Mouse (Mus musculus): ENCODE measurements around the gene Gm49361. TPM values are rescaled to one million over a fixed set of nuclear protein-coding genes. Genes with fewer than 3 reads are reported as not detected.

Gm49361 gene
- total RNA-seq, 1 experiment from 2014 or later: not detected

DNA sequence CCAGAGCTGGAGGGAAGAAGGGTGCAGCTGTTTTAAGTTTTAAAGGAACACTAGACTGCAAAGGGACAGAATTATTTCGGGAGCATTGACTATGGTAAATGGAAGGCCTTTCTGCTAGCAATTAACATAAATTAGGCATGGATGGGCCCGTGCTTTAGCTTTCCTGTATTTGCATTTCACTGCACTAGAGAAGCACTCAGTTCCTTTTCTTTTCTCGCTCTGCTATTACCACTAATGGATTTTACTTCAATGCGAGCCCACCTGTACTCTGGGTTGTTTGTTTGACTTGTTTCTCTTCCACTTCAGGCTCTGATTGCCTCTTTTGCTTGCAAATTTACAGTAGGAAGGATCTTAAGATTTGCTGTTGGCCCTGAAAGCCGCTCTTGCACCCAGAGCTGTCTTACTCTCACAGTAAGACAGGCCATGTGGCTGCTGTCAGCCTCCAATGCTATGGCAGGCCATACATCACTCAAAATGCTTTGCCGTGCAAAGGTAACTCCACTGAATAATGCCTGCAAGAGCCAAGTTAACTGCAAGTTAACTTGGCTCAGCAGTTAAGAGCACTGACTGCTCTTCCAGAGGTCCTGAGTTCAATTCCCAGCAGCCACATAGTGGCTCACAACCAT lies 13.1 kb downstream of the Gm49361 start:
- ATAC-seq (replicated peaks; ENCODE audit: low read depth, poor library complexity, severe bottlenecking): no peak

DNA sequence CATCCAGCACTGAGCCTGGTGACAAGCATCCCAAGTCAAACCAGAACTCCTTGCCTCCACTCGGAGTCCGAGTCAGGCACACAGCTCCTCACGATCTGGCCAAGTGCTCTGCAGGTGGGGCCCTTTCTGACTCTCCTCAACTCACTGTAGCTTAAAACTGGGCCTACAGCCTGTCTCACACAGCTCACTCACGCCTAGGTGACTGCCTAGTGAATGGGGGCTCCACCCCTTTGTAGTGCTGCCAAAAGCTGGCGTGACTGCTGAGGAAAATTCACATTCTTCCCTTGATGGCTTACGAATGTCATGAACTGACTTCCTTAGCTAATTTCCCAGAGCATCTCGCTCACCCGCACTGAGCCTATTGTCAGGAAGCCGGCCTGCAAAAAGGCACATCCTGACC lies 15.4 kb downstream of the Gm49361 start:
- peak; percentile 17; the same call in 1 of the 2 replicates for ATAC-seq (replicated peaks; ENCODE audit: low read depth, poor library complexity, severe bottlenecking)

DNA sequence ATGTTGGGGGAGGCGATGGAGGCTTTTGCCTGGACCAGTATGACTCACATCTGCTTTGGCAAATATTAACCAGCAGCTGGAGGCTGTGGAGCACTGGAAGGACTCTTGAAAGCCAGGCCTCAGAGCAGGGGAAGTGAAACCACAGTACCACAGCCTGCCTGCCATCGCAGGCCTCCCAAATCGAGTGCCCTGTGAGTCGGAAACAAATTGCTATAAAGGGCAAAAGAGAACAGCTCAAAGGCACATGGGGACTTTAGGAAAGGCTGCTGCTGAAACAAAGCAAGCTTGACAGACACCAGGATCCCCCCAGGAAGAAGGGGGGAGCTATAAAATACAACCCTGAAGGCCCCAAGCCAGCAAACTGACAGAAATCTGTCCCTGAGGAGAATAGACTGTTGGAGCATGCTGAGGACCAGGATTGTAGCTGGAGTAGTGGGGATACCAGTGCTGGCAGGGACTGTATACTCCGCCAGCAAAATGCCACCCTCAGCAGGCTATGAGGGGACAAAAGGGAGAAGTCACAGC lies 15.9 kb downstream of the Gm49361 start:
- ATAC-seq (replicated peaks; ENCODE audit: low read depth, poor library complexity, severe bottlenecking): peak; percentile 93

DNA sequence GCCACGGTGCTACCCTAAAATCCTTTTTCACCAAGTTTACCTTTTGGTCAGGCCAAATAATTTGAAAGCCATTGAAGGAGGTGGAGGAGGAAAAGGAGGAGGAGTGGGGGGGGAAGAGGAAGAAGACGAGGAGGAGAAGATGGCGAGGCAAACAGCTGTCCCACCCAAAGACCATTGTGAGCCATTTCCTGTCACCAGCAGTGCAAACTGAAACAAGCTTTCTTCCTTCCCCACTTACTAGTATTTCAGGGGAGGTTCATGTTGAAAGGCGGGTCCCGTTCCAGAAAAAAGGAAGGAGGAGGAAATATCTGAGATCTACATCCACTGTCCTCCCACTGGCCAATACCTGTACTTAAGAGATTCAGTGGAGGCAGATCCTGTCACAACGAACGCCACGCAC lies 16.5 kb downstream of the Gm49361 start:
- ATAC-seq (replicated peaks; ENCODE audit: low read depth, poor library complexity, severe bottlenecking): peak; percentile 26

DNA sequence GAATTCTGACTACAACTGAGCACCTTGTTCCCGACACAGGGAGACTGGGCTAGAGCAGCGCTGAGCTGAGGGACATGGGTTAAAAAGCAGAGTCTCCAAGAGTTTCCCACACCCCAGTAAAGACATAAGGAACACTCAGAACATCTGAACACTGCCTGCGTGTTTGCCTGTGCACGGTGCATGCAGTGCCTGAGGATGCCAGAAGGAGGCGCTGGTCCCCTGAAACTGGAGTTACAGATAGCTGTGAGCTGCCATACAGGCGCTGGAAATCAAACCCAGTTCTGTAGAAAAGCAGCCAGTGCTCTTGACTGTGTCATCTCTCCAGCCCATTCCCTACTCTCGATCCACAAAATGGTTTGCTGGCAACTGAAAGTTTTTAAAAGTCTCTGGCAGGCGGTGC lies 19.7 kb downstream of the Gm49361 start:
- ATAC-seq (replicated peaks; ENCODE audit: low read depth, poor library complexity, severe bottlenecking): no peak

GRCm38 (mm10) chr14:57724473-57724872 lies 21.4 kb downstream of the Gm49361 start:
- ATAC-seq (replicated peaks; ENCODE audit: low read depth, poor library complexity, severe bottlenecking): no peak

- ATAC-seq (replicated peaks; ENCODE audit: low read depth, poor library complexity, severe bottlenecking): no peak; the same call in 1 of the 2 replicates
Measured at GRCm38 (mm10) chr14:57718245-57718644, 27.7 kb downstream of the Gm49361 start.

- ATAC-seq (replicated peaks; ENCODE audit: low read depth, poor library complexity, severe bottlenecking): no peak
Measured at GRCm38 (mm10) chr14:57716601-57717245, 29.2 kb downstream of the Gm49361 start.

DNA sequence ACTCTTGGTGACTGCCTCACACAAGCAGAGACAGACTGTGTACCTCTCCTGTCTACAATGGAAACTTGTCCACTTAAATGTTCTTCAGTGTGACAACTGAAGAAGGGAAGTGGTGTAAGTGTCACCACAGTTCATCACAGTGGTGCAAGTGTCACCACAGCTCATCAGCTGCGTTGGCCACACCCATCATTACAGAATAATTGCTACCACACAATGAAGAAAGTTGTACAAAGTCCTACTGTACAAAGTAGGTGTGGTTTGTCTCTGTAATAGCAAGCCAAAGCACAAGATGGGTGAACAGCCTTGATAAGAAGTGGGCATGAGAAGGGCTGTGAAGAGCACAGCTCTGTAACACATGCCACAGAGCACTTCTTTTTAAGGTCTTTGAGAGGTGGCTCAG lies 33.0 kb downstream of the Gm49361 start:
- peak; percentile 89 for ATAC-seq (replicated peaks; ENCODE audit: low read depth, poor library complexity, severe bottlenecking)

- ATAC-seq (replicated peaks; ENCODE audit: low read depth, poor library complexity, severe bottlenecking): no peak
Measured at GRCm38 (mm10) chr14:57711059-57711458, 34.8 kb downstream of the Gm49361 start.

GRCm38 (mm10) chr14:57709171-57709570 lies 36.7 kb downstream of the Gm49361 start:
- no peak for ATAC-seq (replicated peaks; ENCODE audit: low read depth, poor library complexity, severe bottlenecking)

DNA sequence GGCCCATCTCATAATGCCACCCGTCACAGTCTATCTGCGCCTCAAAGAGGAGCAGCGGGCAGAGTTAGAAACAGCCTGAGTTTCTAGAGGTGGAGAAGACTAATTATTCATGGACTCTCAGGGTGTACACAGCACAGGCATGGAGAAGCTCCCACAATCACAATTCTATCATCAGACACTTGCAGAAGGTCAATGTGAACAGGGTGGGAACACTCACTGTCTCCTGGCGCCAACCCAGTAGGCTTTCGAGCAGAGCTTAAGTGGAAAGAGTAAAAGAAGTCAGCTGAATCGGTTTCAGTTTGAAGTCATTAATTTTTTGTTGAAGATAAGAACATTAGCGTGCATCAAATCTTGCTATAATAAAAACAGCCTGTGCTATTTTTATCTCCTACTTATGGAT lies 37.3 kb downstream of the Gm49361 start:
- ATAC-seq (replicated peaks; ENCODE audit: low read depth, poor library complexity, severe bottlenecking): no peak

DNA sequence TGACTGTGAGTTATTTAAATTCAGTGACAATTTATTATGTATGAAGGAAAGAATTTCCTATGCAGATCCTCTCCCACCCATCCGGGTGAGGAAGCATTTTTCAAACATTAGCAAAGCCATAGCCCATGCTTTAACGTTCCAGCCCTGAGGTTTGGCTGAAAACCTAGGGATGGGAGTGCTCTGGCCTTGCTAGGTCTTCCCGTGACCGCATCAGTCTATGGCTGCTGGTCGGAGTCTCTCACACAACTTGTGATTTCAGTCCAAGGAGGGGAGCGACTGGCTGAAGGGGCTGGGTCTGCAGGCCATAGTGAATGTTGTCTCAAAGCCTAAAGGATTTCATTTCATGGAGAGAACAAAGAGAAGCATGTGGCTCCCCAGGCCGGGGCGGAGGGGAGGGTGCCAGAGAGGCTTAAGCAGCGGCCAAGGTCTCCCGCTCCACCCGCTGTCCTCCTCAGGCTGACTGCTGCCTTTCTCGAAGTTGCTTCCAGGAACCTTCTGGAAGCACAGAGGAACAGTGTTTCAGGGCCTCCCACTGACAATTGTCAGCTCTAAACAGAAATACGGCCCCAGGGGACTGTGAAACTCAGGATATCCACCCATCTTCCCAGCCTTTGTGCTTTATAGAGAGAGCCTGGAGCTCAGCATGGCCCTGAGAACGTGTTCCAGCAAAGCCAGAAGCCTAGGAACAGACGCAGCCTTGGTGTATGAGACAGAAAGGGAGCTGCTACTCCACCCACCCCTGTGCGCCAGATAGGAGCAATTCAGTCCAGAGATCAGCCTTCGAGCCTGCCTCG lies 38.6 kb downstream of the Gm49361 start:
- ATAC-seq (replicated peaks; ENCODE audit: low read depth, poor library complexity, severe bottlenecking): no peak

DNA sequence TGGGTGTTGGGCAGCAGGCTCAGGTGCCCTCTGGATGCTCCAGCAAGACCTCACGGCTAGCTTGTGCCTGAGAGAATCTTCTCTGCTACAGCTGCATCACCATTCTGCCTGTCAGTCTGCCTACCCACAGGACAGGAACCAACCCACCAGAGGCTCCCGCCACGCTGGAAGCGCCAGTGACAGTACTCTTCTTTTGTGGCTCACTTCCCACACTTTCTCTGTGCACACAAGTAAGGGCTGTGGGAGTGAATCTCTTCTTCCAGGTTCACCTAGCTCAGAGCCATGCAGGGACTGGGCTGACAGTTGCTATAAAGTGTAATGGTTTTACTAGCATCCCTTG lies 39.2 kb downstream of the Gm49361 start:
- no peak for ATAC-seq (replicated peaks; ENCODE audit: low read depth, poor library complexity, severe bottlenecking)

GRCm38 (mm10) chr14:57705759-57706158 lies 40.1 kb downstream of the Gm49361 start:
- ATAC-seq (replicated peaks; ENCODE audit: low read depth, poor library complexity, severe bottlenecking): no peak

GRCm38 (mm10) chr14:57705075-57705474 lies 40.8 kb downstream of the Gm49361 start:
- no peak for ATAC-seq (replicated peaks; ENCODE audit: low read depth, poor library complexity, severe bottlenecking)

DNA sequence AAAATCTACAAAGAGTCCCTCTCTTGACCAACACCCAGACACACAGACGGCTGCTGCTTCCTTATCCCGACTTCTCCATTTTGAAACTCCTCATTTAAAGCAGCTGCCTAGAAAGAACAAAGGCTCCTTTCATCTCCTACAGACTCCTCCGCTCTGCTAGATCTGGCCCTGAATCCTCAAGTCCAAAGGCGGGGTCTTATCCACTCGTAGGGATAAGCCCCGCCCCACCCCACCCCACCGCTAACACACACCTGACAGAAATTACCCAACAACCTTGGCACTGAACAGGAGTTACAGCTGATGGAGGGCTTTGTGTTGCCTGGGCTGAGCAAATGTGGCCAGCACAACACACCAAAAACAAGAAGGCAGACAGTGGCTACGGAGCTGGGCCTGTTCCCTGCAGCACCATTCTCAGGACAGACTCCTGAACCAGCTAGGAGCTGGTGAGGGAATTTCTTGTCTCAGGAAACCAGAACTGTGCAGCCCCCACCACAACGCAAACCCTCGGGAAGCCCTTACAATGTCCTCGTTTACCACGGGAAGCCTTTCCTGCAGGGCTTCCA lies 43.9 kb downstream of the Gm49361 start:
- ATAC-seq (replicated peaks; ENCODE audit: low read depth, poor library complexity, severe bottlenecking): no peak

GRCm38 (mm10) chr14:57699461-57699970 lies 46.4 kb downstream of the Gm49361 start:
- ATAC-seq (replicated peaks; ENCODE audit: low read depth, poor library complexity, severe bottlenecking): no peak

DNA sequence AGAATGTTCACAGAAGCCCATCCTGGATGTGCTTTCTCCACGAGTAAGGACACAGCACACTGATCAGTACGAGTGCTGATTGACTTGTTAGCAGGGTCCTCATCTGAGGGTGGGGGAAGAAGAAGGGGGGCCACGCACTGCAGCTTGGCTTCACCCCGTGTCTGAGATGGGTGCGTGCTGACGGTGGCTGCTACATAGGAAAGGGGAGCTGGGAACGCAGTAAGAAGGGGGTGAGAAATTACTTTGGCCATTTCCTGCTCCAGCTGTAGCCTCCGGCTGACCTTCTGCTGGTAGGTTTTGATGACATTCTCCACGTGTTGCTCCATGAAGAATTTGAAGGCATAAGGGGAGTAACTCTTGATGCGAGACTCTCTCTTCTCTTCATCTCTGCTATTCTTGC lies 46.9 kb downstream of the Gm49361 start:
- no peak for ATAC-seq (replicated peaks; ENCODE audit: low read depth, poor library complexity, severe bottlenecking)

- no peak for ATAC-seq (replicated peaks; ENCODE audit: low read depth, poor library complexity, severe bottlenecking)
Measured at GRCm38 (mm10) chr14:57696066-57696465, 49.8 kb downstream of the Gm49361 start.

DNA sequence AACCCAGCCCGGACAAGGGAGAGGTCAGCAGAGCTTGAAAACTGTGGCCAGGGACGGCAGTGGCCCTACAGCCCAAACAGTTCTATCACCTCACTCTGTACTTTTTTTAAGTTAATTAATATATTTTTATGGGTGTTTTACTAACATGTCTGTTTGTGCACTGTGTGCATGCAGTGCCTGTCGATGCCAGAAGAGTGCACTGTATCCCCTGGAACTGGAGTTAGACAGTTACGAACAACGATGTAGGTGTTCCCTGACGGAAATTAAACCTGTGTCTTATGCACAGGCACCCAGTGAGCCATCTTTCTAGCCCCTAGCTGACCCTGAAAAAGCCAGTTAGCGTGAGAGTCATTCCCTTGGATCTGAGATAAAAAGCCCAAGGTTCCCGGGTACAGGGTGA lies 50.4 kb downstream of the Gm49361 start:
- no peak for ATAC-seq (replicated peaks; ENCODE audit: low read depth, poor library complexity, severe bottlenecking)
